Mouse (Mus musculus) neural tube, embryonic 10.5 days (tissue): Measurements from ENCODE around the gene Psg20.
A peak's percentile ranks its signal among the peaks of the same experiment; 100 is the strongest.
"Not testable (repeated sequence)": the region's sequence is repeated elsewhere in the genome, so short reads cannot be mapped to it uniquely, and the experiment has no call there.

Experiments used
- DNase-seq: peaks from one replicate; pipeline ENCODE4 v3.0.0-alpha.2; 2017; ENCODE audit warnings: low spot score; ENCODE audit errors: extremely low spot score

The Psg20 gene

GRCm38 (mm10) chr7:18686085-18686484 lies at the start of gene Psg20:
Gene Psg20, minus strand, starts transcription at chr7:18686185.
- DNase-seq: no peak

GRCm38 (mm10) chr7:18734451-18734850 lies 48.5 kb upstream of the Psg20 start:
- no peak for DNase-seq

DNA sequence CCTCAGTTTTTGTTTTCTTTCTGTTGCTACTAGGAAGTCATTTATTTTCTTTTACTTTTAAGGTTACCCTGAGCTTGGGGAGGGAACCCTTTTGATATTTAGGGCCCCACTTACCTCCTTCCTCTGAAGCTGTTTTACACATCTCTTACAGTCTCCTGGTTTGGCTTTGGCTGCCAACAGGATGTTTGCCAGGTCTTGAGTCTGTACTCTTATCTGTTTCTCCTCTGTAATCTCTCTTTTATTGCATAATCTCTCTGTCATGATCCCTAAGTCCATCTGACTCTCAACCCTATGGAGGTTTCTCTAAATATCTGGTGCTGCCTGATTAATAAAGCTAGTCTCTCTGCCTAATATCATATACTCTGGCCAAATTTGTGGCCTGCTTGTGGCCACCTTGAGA lies 47.1 kb upstream of the Psg20 start:
- DNase-seq: no peak

GRCm38 (mm10) chr7:18728391-18728790 lies 42.4 kb upstream of the Psg20 start:
- DNase-seq: no peak

GRCm38 (mm10) chr7:18725931-18726330 lies 39.9 kb upstream of the Psg20 start:
- not testable (repeated sequence) for DNase-seq

GRCm38 (mm10) chr7:18724001-18724400 lies 38.0 kb upstream of the Psg20 start:
- DNase-seq: no peak

DNA sequence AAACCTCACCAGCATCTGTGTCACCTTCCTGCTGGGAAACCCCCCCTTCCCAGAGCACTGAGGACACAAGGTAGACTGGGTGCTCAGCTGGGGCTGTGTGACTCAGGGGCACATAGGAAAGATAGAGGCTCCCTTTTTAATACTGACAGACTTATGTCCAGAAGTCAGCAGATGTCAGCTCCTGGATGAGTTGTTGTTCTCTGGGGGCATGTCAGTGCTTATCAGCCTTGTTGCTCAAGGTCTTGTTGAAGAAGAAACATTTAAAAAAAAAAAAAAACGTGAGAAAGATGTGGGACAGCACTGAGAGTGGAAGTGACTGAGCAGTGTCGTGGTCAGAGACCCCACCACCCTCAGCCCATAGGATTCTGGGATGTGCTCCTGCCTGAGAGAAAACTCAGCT lies 31.8 kb upstream of the Psg20 start, which contains the start of gene Psg22:
Gene Psg22 (plus strand): TSS at position 301 of the 400 bp plus-strand sequence.
- DNase-seq: no peak

DNA sequence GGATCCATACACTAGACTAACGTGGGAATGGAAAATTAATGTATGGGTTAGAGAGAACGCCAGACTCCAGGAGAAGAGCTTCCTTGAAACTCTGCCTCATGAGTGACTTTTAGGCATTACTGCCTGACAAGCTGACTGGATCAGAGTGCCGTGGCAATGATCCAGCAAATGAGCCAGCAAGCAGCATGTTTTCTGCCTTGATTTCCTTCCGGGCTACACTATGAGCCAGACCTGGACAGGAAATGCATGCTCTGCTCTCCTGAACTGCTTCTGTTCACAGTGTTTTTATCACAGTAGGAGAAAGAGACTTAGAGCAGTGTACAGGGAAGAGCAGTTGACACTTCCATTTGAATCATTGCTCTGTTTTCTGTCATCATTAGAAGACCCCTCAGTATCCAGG lies 29.6 kb upstream of the Psg20 start:
- DNase-seq: no peak

DNA sequence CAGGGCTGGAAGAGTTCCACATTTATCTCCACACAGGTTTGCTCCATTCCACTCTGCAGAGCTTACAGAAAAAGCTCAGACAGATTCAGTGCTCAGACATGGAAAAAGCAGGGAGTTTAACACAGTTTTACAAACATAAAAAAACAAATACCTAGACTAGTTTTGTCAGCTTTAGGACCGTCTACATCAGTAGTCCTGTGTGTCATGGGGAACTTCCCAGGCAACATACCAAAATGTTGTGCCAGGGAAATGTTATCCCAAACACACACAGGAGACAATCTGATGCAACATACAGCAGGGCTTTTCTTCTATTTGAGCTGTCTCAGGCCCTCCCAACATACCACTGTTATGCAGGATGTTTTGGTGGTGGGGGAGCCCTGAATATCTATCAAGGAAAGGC lies 24.9 kb upstream of the Psg20 start:
- no peak for DNase-seq

DNA sequence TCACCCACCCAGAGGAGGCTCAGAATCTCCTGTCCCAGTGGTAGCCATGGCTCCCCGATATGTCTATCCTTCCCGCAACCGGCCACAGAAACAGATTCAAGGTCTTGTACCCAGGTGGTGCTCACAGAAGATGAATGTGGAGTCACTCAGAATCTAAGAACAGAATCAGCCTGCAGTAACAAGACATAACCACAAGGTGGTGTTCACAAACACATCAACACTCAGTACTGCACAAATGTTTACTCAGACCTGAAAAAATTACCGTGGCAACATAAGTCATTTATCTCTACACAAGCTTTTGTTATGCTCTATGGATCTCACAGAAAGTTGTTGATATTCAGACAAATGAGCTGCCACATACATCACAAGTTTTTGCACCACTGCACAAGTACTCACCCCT lies 24.3 kb upstream of the Psg20 start:
- not testable (repeated sequence) for DNase-seq

DNA sequence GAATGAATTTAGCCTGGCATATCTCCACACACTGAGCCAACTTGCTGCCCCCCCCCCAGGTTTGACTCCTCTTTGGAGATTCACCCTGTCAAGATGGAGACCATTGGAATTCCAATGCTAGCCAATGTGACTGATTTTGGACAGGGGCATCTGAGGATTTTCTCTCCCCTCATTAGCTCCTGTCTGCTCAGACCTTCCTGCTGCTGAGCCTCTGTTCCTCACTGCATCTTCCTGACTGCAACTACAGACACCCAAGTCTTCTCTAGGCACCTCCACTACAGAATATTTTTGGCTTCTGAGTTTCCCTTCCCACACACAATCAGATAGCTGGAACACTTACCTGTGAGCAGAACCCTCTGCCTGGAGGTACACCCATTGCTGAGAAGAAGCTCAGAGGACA lies 399 bp downstream of the Psg20 start:
- DNase-seq: no peak

GRCm38 (mm10) chr7:18679772-18680171 lies 6.2 kb downstream of the Psg20 start:
- peak; percentile 24 for DNase-seq

DNA sequence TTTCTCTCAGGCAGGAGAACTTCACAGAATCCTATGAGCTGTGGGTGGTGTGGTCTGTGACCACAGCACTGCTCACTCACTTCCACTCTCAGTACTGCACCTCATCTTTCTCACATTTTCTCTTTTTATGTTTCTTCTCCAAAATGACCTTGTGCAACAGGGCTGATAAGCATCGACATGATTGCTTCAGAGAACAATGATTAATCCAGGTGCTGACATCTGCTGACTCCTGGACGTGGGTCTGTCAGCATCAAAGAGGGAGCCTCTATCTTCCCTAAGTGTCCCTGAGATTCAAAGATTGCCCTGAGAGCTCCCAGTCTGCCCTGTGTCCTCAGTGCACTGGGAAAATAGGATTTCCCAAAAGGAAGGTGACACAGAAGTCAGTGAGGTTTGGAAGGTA lies 29.4 kb downstream of the Psg20 start, which contains the start of gene Psg21:
Gene Psg21 (minus strand): TSS at position 101 of the 400 bp plus-strand sequence.
- DNase-seq: not testable (repeated sequence)

DNA sequence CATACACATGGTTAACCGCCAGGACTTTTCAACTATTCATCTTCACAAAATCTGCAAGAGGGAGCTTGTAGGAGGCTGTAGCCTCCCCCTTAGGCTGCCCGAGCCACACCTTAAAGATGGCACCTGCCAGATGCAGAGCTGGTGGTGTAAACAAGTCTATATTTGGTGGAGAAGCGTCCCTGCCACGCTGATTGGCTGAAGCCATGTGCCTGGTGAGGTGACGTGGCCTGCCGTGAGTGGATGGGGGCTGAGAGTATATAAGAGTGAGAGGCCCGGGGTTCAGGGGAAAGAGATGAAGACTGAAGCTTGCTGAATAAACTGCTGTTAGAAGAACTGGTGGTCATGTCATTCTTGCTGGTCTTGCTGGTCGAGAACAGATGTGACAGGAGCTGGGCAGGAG lies 59.1 kb downstream of the Psg20 start:
- not testable (repeated sequence) for DNase-seq
